Mouse (Mus musculus) inflammation-experienced regulatory T-cells, adult 6 months (primary cell): ENCODE data around the gene AY761184. TPM values are rescaled to one million over a fixed set of nuclear protein-coding genes. Genes with fewer than 3 reads are reported as not detected.
"Not testable (repeated sequence)": the region's sequence is repeated elsewhere in the genome, so short reads cannot be mapped to it uniquely, and the experiment has no call there.

Experiments
- ATAC-seq: one replicate; pipeline ENCODE4 v1.8.0; 2017
- polyA plus RNA-seq, 3 experiments: library from polyadenylated mRNA; unstranded; fragments of 100-300 nt; shearing (Covaris generic); gene quantifications; one replicate each; pipeline ENCODE4 v1.2.1; 2017

AY761184 gene
- not detected for polyA plus RNA-seq

- ATAC-seq = not testable (repeated sequence)
These were observed at the start of gene AY761184 for GRCm38 (mm10) chr8:21703545-21703944. Gene AY761184, minus strand, starts transcription at chr8:21703645.

GRCm38 (mm10) chr8:21665497-21665896 lies 37.9 kb downstream of the AY761184 start, which contains the start of gene Defa34:
Gene Defa34, plus strand, starts transcription at chr8:21665797.
- not testable (repeated sequence) for ATAC-seq

- not testable (repeated sequence) for ATAC-seq
These were observed 48.0 kb downstream of the AY761184 start, which contains the start of gene Defa17 for GRCm38 (mm10) chr8:21655480-21655879. Gene Defa17, plus strand, starts transcription at chr8:21655780.

Other genes with a start within 250 kb of the AY761184 start
- gene Gm7849, start 247.1 kb downstream of the AY761184 start, polyA plus RNA-seq = not detected
- gene Defa20, start 194.4 kb downstream of the AY761184 start, polyA plus RNA-seq = not detected
- not detected for gene Defa32, start 174.6 kb downstream of the AY761184 start, polyA plus RNA-seq
- not detected for gene Defa37, start 138.3 kb downstream of the AY761184 start, polyA plus RNA-seq
- not detected for gene Defa28, start 120.6 kb downstream of the AY761184 start, polyA plus RNA-seq
- gene Gm7861, start 109.1 kb downstream of the AY761184 start, polyA plus RNA-seq = not detected
- not detected for gene Defa26, start 85.5 kb downstream of the AY761184 start, polyA plus RNA-seq
- gene Defa17, start 47.9 kb downstream of the AY761184 start, polyA plus RNA-seq = not detected
- not detected for gene Defa34, start 37.8 kb downstream of the AY761184 start, polyA plus RNA-seq
- gene Defa24, start 30.8 kb upstream of the AY761184 start, polyA plus RNA-seq = not detected
- not detected for gene Defb50, start 119.9 kb upstream of the AY761184 start, polyA plus RNA-seq
- not detected for gene Defb2, start 136.3 kb upstream of the AY761184 start, polyA plus RNA-seq
- not detected for gene Defb10, start 155.3 kb upstream of the AY761184 start, polyA plus RNA-seq
- gene Defb9, start 181.8 kb upstream of the AY761184 start, polyA plus RNA-seq = not detected
- gene Defb11, start 202.8 kb upstream of the AY761184 start, polyA plus RNA-seq = not detected
- not detected for gene Defb15, start 229.1 kb upstream of the AY761184 start, polyA plus RNA-seq
- not detected for gene Defb35, start 234.7 kb upstream of the AY761184 start, polyA plus RNA-seq
- gene Defb13, start 243.1 kb upstream of the AY761184 start, polyA plus RNA-seq = not detected